Mouse (Mus musculus) MN1 (cell line): ENCODE measurements around the gene Olfr1212.

ENCODE experiments used
- DNase-seq: peaks from one replicate; pipeline ENCODE4 v3.0.0-alpha.2; 2016; ENCODE audit warnings: low spot score

Gene Olfr1212

DNA sequence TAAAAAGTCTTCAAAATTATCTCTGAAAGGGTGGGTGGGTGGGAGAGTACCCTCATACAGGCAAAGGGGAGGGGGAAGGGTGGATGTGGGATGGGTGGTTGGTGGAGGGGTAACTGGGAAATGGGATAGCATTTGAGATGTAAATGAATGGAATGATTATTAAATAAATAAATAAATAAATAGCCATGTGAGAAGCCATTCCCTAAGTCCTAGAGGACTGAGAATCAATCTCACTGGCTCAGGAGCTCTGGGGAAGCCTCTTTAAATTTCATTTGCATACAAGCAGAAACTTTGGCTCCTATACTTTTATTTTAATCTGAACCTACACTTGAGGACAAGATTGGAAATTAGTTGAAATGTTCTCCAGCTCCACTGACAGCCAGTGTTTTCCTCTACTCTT, at the start of gene Olfr1212:
Olfr1212 (plus strand) TSS at position 301 of the 400 bp plus-strand sequence.
- no peak for DNase-seq

DNA sequence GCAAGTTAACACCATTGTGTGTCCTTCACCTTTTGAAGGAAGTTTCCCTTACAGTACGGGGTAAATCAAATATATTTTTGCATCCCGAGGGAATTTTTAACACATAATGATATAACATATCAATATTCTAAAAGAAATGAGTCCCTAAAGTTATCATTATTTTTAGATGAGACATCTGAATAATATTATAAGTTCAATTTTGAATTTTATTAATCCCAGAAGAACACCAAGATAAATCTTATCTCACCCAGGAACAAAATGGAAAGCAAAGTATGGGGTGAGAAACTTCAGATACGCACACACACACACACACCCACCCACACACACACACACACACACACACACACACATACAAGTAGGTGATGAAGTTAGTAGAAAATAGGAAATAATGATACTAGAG, 38.7 kb upstream of the Olfr1212 start, which contains the start of gene Olfr1209:
Olfr1209 (minus strand) TSS at position 101 of the 400 bp plus-strand sequence.
- DNase-seq: no peak

DNA sequence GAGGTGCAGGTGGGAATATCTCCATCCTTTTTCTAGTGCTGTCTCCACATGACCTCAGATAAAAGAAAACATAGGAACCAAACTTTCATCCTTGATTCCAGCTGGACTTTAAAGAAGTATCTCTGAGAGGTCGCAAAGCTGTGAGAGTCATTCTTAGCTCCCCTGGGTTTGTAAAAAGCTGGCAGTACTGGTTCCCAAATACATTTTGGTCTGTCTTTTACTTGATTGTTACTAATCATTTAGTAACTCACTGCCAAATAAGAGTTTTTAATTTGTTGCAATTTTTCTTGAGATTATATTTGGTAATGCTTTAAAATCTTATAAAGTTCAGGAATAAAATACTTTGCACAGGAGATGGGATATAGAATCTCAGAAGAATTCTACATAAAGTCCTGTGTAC, 15.8 kb upstream of the Olfr1212 start, which contains the start of gene Olfr1211:
Olfr1211 (minus strand) TSS at position 101 of the 400 bp plus-strand sequence.
- no peak for DNase-seq

GRCm38 (mm10) chr2:88980181-88980580, 26.4 kb downstream of the Olfr1212 start, which contains the start of gene Gm13762:
Gene Gm13762 (minus strand): TSS chr2:88980281.
- no peak for DNase-seq

- DNase-seq: no peak
Measured at GRCm38 (mm10) chr2:88992553-88992952, 38.8 kb downstream of the Olfr1212 start, which contains the start of gene Olfr1214. Gene Olfr1214 (minus strand): TSS chr2:88992653.

- no peak for DNase-seq
Measured at GRCm38 (mm10) chr2:89006873-89007272, 53.1 kb downstream of the Olfr1212 start, which contains the start of gene Olfr1215. Gene Olfr1215 (minus strand): TSS chr2:89006973.
